Mouse (Mus musculus) MEL (cell line): ENCODE measurements around the gene Pakap. TPM values are rescaled to one million over a fixed set of nuclear protein-coding genes. Genes with fewer than 3 reads are reported as not detected.
A peak's percentile ranks its signal among the peaks of the same experiment; 100 is the strongest.

Experiments
- DNase-seq: peaks from one replicate; pipeline ENCODE4 v3.0.0; 2011; ENCODE audit warnings: low read depth, low spot score
- H3K27ac ChIP-seq: 2 replicates; pipeline ENCODE4 v1.5.1; 2012; ENCODE audit warnings: low read depth, mild to moderate bottlenecking, control low read depth, low read length, moderate library complexity; ENCODE audit not compliant: control insufficient read depth
- H3K27me3 ChIP-seq, 2 experiments: fragments of 150-350 bp in 1 of 2; sonication (generic) in 1 of 2; 2 replicates each; pipeline ENCODE4 v1.6.1; 2012; ENCODE audit warnings: low read length in 2 of 2, mild to moderate bottlenecking in 2 of 2, improper control_type of control experiment in 1 of 2, moderate library complexity in 1 of 2; ENCODE audit not compliant: insufficient read depth in 2 of 2, control insufficient read depth in 1 of 2
- H3K36me3 ChIP-seq, 2 experiments: 2 replicates each; pipeline ENCODE4 v1.6.1; 2012 to 2014; ENCODE audit warnings: low read length in 2 of 2, improper control_type of control experiment in 1 of 2, inconsistent platforms in 1 of 2, mild to moderate bottlenecking in 1 of 2; ENCODE audit not compliant: insufficient read depth in 2 of 2, control insufficient read depth in 1 of 2
- H3K4me1 ChIP-seq, 2 experiments: fragments of 150-350 bp in 1 of 2; sonication (generic) in 1 of 2; 2 replicates each; pipeline ENCODE4 v1.6.1; 2012; ENCODE audit warnings: low read length in 2 of 2, improper control_type of control experiment in 1 of 2, mild to moderate bottlenecking in 1 of 2; ENCODE audit not compliant: insufficient read depth in 2 of 2, control insufficient read depth in 1 of 2
- H3K4me3 ChIP-seq, 2 experiments: fragments of 150-350 bp in 1 of 2; sonication (generic) in 1 of 2; 2 replicates each; pipeline ENCODE4 v1.5.1; 2012; ENCODE audit warnings: low read depth in 2 of 2, low read length in 2 of 2, mild to moderate bottlenecking in 2 of 2, moderate library complexity in 2 of 2, control low read depth in 1 of 2, improper control_type of control experiment in 1 of 2; ENCODE audit not compliant: control insufficient read depth in 1 of 2, insufficient read depth in 1 of 2
- H3K79me2 ChIP-seq: 2 replicates; pipeline ENCODE4 v1.6.1; 2012; ENCODE audit warnings: mild to moderate bottlenecking, low read length, moderate library complexity; ENCODE audit not compliant: control insufficient read depth, poor library complexity, insufficient read depth
- H3K9ac ChIP-seq: 2 replicates; pipeline ENCODE4 v1.6.1; 2012; ENCODE audit warnings: low read depth, mild to moderate bottlenecking, control low read depth, low read length, moderate library complexity; ENCODE audit not compliant: control insufficient read depth, poor library complexity, severe bottlenecking
- H3K9me3 ChIP-seq: fragments of 150-350 bp; sonication (generic); replicated peaks from 2 replicates; pipeline ENCODE4 v1.6.1; 2012; ENCODE audit warnings: mild to moderate bottlenecking, low read length, improper control_type of control experiment, moderate library complexity; ENCODE audit not compliant: insufficient read depth
- CHD1 ChIP-seq: IDR thresholded peaks from 2 replicates; pipeline ENCODE4 v1.6.1; 2012; ENCODE audit warnings: low read depth, mild to moderate bottlenecking, inconsistent platforms, low read length, improper control_type of control experiment
- CHD2 ChIP-seq: IDR thresholded peaks from 2 replicates; pipeline ENCODE4 v1.6.1; 2011; ENCODE audit warnings: low read length, improper control_type of control experiment
- CTCF ChIP-seq, 3 experiments: IDR thresholded peaks in 2 of 3; conservative IDR thresholded peaks in 1 of 3; 2 replicates each; pipeline ENCODE4 v1.5.1; 2011 to 2012; ENCODE audit warnings: low read length in 3 of 3, low read depth in 2 of 3, mild to moderate bottlenecking in 2 of 3, improper control_type of control experiment in 1 of 3, inconsistent platforms in 1 of 3, mixed read lengths in 1 of 3, moderate library complexity in 1 of 3; ENCODE audit not compliant: control insufficient read depth in 1 of 3, insufficient read depth in 1 of 3, poor library complexity in 1 of 3, severe bottlenecking in 1 of 3
- ELF1 ChIP-seq: IDR thresholded peaks from 2 replicates; pipeline ENCODE4 v1.6.1; 2014; ENCODE audit warnings: low read depth, mild to moderate bottlenecking, inconsistent platforms, low read length, improper control_type of control experiment, moderate library complexity
- EP300 ChIP-seq, 2 experiments: IDR thresholded peaks; 2 replicates each; pipeline ENCODE4 v1.6.1; 2011; ENCODE audit warnings: improper control_type of control experiment in 2 of 2, low read length in 2 of 2, low read depth in 1 of 2, mild to moderate bottlenecking in 1 of 2
- ETS1 ChIP-seq: IDR thresholded peaks from 2 replicates; pipeline ENCODE4 v1.6.1; 2012; ENCODE audit warnings: low read depth, mild to moderate bottlenecking, inconsistent platforms, low read length, improper control_type of control experiment, moderate library complexity
- GABPA ChIP-seq: IDR thresholded peaks from 2 replicates; pipeline ENCODE4 v1.6.1; 2012; ENCODE audit warnings: low read depth, mild to moderate bottlenecking, inconsistent platforms, low read length, improper control_type of control experiment, moderate library complexity
- HCFC1 ChIP-seq: IDR thresholded peaks from 2 replicates; pipeline ENCODE4 v1.6.1; 2012; ENCODE audit warnings: low read depth, mild to moderate bottlenecking, inconsistent platforms, low read length, improper control_type of control experiment, moderate library complexity
- KAT2A ChIP-seq: conservative IDR thresholded peaks from 2 replicates; pipeline ENCODE4 v1.6.1; 2012; ENCODE audit warnings: low read depth, low read length, improper control_type of control experiment, inconsistent platforms
- MAFK ChIP-seq: IDR thresholded peaks from 2 replicates; pipeline ENCODE4 v1.6.1; 2011; ENCODE audit warnings: low read depth, mild to moderate bottlenecking, low read length, improper control_type of control experiment, borderline replicate concordance
- MAX ChIP-seq: IDR thresholded peaks from 2 replicates; pipeline ENCODE4 v1.6.1; 2011; ENCODE audit warnings: low read length, improper control_type of control experiment
- MEF2A ChIP-seq: IDR thresholded peaks from 2 replicates; pipeline ENCODE4 v1.6.1; 2014; ENCODE audit warnings: low read depth, mild to moderate bottlenecking, inconsistent platforms, low read length, improper control_type of control experiment; ENCODE audit not compliant: poor library complexity, insufficient replicate concordance, severe bottlenecking; ENCODE audit errors: extremely low read depth
- MXI1 ChIP-seq: IDR thresholded peaks from 2 replicates; pipeline ENCODE4 v1.6.1; 2011; ENCODE audit warnings: mild to moderate bottlenecking, low read depth, low read length, improper control_type of control experiment
- NELFE ChIP-seq: IDR thresholded peaks from 2 replicates; pipeline ENCODE4 v1.6.1; 2011; ENCODE audit warnings: low read depth, low read length, improper control_type of control experiment
- NRF1 ChIP-seq: IDR thresholded peaks from 2 replicates; pipeline ENCODE4 v1.6.1; 2014; ENCODE audit warnings: low read depth, mild to moderate bottlenecking, inconsistent platforms, low read length, improper control_type of control experiment, moderate library complexity; ENCODE audit not compliant: poor library complexity, insufficient read depth, severe bottlenecking
- POLR2A ChIP-seq, 2 experiments: IDR thresholded peaks; 2 replicates each; pipeline ENCODE4 v1.6.1; 2011 to 2012; ENCODE audit warnings: low read length in 2 of 2, mild to moderate bottlenecking in 2 of 2, control low read depth in 1 of 2, improper control_type of control experiment in 1 of 2, low read depth in 1 of 2, moderate library complexity in 1 of 2; ENCODE audit not compliant: control insufficient read depth in 1 of 2, insufficient read depth in 1 of 2, poor library complexity in 1 of 2
- POLR2AphosphoS2 ChIP-seq: IDR thresholded peaks from 2 replicates; pipeline ENCODE4 v1.6.1; 2011; ENCODE audit warnings: low read length, improper control_type of control experiment
- RAD21 ChIP-seq: IDR thresholded peaks from 2 replicates; pipeline ENCODE4 v1.6.1; 2011; ENCODE audit warnings: mild to moderate bottlenecking, low read depth, low read length, improper control_type of control experiment
- RCOR1 ChIP-seq: IDR thresholded peaks from 2 replicates; pipeline ENCODE4 v1.6.1; 2012; ENCODE audit warnings: low read depth, mild to moderate bottlenecking, inconsistent platforms, low read length, improper control_type of control experiment
- SIN3A ChIP-seq: IDR thresholded peaks from 2 replicates; pipeline ENCODE4 v1.6.1; 2012; ENCODE audit warnings: low read length, improper control_type of control experiment, inconsistent platforms
- TAL1 ChIP-seq: IDR thresholded peaks from 2 replicates; pipeline ENCODE4 v1.6.1; 2012; ENCODE audit warnings: mild to moderate bottlenecking, inconsistent platforms, low read length, moderate library complexity, mixed read lengths
- TBP ChIP-seq: IDR thresholded peaks from 2 replicates; pipeline ENCODE4 v1.8.0; 2011; ENCODE audit warnings: low read depth, low read length, improper control_type of control experiment
- TCF12 ChIP-seq: IDR thresholded peaks from 2 replicates; pipeline ENCODE4 v1.6.1; 2014; ENCODE audit warnings: low read depth, mild to moderate bottlenecking, inconsistent platforms, low read length, improper control_type of control experiment, moderate library complexity
- USF2 ChIP-seq, 2 experiments: IDR thresholded peaks; 2 replicates each; pipeline ENCODE4 v1.6.1; 2011 to 2012; ENCODE audit warnings: improper control_type of control experiment in 2 of 2, low read length in 2 of 2, borderline replicate concordance in 1 of 2, inconsistent platforms in 1 of 2, low read depth in 1 of 2, mild to moderate bottlenecking in 1 of 2; ENCODE audit not compliant: insufficient read depth in 1 of 2
- ZMIZ1 ChIP-seq: IDR thresholded peaks from 2 replicates; pipeline ENCODE4 v1.6.1; 2012; ENCODE audit warnings: low read depth, mild to moderate bottlenecking, inconsistent platforms, low read length, improper control_type of control experiment, moderate library complexity
- ZNF384 ChIP-seq: IDR thresholded peaks from 2 replicates; pipeline ENCODE4 v1.6.1; 2012; ENCODE audit warnings: low read depth, mild to moderate bottlenecking, inconsistent platforms, low read length, improper control_type of control experiment
- polyA plus RNA-seq, 2 experiments: library from polyadenylated mRNA; stranded (reverse) in 1 of 2; unstranded in 1 of 2; fragments of >175 nt in 1 of 2; fragments of >200 nt in 1 of 2; gene quantifications; 2 replicates each; pipeline versions ENCODE4 v1.2.1 to v1.2.4; 2012; ENCODE audit warnings: low replicate concordance in 2 of 2, low read depth in 1 of 2; ENCODE audit not compliant: insufficient read length in 2 of 2, insufficient read depth in 1 of 2, missing spikeins in 1 of 2
- total RNA-seq: library from RNA; depleted of rRNA; stranded (reverse); fragments of 300-350 nt; gene quantifications from 2 replicates; pipeline ENCODE4 v1.2.3, GENCODE M21; 2012

Gene Pakap
- total and polyA plus RNA-seq, 3 experiments: not detected

DNA sequence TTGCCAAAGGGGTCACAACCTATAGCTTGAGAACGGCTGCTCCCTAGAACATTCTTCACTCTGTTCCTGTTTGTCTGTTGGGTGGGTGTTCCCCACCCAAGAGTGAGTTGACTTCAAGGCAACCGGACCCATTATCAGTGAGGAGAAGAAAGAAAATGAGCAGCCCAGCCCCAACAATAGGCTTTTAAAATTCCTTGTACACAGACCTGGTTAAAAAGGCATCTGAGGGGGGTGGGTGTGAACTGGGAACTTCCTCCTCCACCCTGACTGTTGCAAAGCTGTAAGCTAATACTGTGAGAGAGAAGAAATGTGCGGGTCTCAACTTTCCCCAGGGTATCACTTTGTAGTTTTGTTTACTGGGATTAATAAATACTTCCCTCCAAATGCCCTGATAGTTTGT lies 226.6 kb downstream of the Pakap start:
- H3K9ac ChIP-seq: peak overlapping the region; percentile 70
- peak; percentile 68 for DNase-seq

DNA sequence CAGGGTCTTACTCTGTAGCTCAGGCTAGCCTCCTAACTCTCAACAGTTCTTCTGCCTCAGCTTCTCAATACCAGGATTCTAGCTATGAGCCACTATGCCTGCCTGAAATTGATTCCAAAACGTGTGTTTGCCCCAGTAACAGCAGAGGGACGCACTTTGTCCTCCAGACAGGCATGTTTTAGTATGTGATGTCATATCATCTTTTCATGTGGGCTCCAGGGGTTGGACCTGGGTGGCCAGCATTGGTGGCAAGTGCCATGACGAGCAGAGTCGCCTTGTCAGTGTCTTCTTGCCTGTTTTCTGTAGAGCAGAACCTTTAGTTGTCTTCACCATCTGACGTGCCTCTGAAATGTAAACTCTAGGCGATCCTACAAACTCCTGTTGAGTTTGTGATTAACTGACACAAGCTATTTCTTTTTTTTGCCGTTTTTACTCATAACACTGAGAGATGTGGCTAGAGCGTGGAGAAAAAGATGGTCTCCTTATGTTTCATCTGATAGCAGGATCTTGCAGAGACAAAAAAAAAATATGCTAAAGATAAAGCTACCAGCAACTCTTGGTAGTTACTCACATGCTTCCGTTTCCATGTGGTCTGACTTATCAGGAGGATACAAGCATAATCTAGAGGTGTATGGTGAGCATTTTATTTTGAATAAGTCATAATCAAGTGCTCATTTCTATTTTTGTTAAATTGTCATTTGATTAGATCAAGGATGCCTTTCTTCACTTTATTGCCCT lies 229.7 kb downstream of the Pakap start:
- H3K4me3 ChIP-seq: peak overlapping the region; percentile 30 to 44
- H3K9ac ChIP-seq: peak overlapping the region; percentile 66
- H3K4me1 ChIP-seq: peaks cover 23 to 40% of the 10 kb centered on the region in 2 experiments
- H3K9me3 ChIP-seq: no peaks in the 10 kb centered on the region
- H3K27me3 ChIP-seq: no peaks in the 10 kb centered on the region
- peak overlapping the region; percentile 90 for H3K27ac ChIP-seq
- peaks cover 0 to 33% of the 10 kb centered on the region in 2 experiments; a peak in 2 of 4 replicates for H3K36me3 ChIP-seq
- DNase-seq: peak; percentile 86
- H3K79me2 ChIP-seq: no peaks in the 10 kb centered on the region; the same call in 1 of the 2 replicates
- no peak for TF ChIP-seq NELFE
- TF ChIP-seq GABPA: no peak
- TF ChIP-seq ELF1: no peak
- no peak for TF ChIP-seq CTCF (IDR thresholded peaks at IDR 0.05 in 2 of 3, conservative IDR thresholded peaks at IDR 0.05 in 1 of 3; ENCODE audit: control insufficient read depth in 1 of 3, insufficient read depth in 1 of 3, low read depth in 2 of 3, low read length in 3 of 3, poor library complexity in 1 of 3, severe bottlenecking in 1 of 3)
- no peak for TF ChIP-seq NRF1
- peak; percentile 52; the same call in 1 of the 2 replicates for TF ChIP-seq HCFC1
- no peak for TF ChIP-seq TBP
- TF ChIP-seq CHD2: no peak
- peak; percentile 99 for TF ChIP-seq ETS1
- TF ChIP-seq RCOR1: peak; percentile 75
- peak; percentile 98 for TF ChIP-seq ZNF384
- TF ChIP-seq CHD1: no peak
- TF ChIP-seq ZMIZ1: no peak; the same call in 1 of the 2 replicates
- TF ChIP-seq TAL1: peak; percentile 60
- no peak for TF ChIP-seq RAD21
- TF ChIP-seq MAFK: peak; percentile 78
- no peak; the same call in 1 of the 2 replicates for TF ChIP-seq KAT2A
- TF ChIP-seq POLR2AphosphoS2: no peak; the same call in 1 of the 2 replicates
- peak; percentile 96 for TF ChIP-seq SIN3A
- TF ChIP-seq POLR2A (IDR thresholded peaks at IDR 0.05; ENCODE audit: control insufficient read depth in 1 of 2, insufficient read depth in 1 of 2, low read depth in 1 of 2, low read length in 2 of 2, poor library complexity in 1 of 2): no peak
- peak; percentile 96 for TF ChIP-seq MEF2A
- peak; percentile 84 for TF ChIP-seq MXI1
- TF ChIP-seq USF2 (IDR thresholded peaks at IDR 0.05; ENCODE audit: borderline replicate concordance in 1 of 2, insufficient read depth in 1 of 2, low read depth in 1 of 2, low read length in 2 of 2): no peak

More for the DNA sequence above, 226.6 kb downstream of the Pakap start:
- Histone ChIP-seq H3K27me3 (no peaks in the 10 kb centered on the region), H3K4me1 (peaks cover 18 to 34% of the 10 kb centered on the region in 2 experiments), H3K36me3 (peaks cover 0 to 27% of the 10 kb centered on the region in 2 experiments; a peak in 2 of 4 replicates), H3K4me3 (peak overlapping the region; percentile 19 to 48; a peak in 2 of 4 replicates), H3K9me3 (no peaks in the 10 kb centered on the region), H3K27ac (peak overlapping the region; percentile 89), H3K79me2 (no peaks in the 10 kb centered on the region; the same call in 1 of the 2 replicates)
- TF ChIP-seq TCF12 (no peak), MEF2A (no peak), EP300 (IDR thresholded peaks at IDR 0.05; ENCODE audit: low read depth in 1 of 2, low read length in 2 of 2) (0 out of 4 replicates have a peak, but pooled peaks of 1 of the 2 experiments have one; percentile 5), HCFC1 (no peak), GABPA (no peak), SIN3A (0 out of 2 replicates have a peak, but pooled peaks have one; percentile 10), POLR2A (IDR thresholded peaks at IDR 0.05; ENCODE audit: control insufficient read depth in 1 of 2, insufficient read depth in 1 of 2, low read depth in 1 of 2, low read length in 2 of 2, poor library complexity in 1 of 2) (peak in 1 of 2 experiments; percentile 38; a peak in 1 of 4 replicates), USF2 (IDR thresholded peaks at IDR 0.05; ENCODE audit: borderline replicate concordance in 1 of 2, insufficient read depth in 1 of 2, low read depth in 1 of 2, low read length in 2 of 2) (no peak), MAX (no peak), MAFK (no peak), NELFE (no peak), ZNF384 (no peak), CHD2 (no peak), ETS1 (no peak)
